Mouse (Mus musculus) heart, embryonic 10.5 days (tissue): ENCODE data around the gene Olfr56. TPM values are rescaled to one million over a fixed set of nuclear protein-coding genes. Genes with fewer than 3 reads are reported as not detected.
"Not testable (repeated sequence)": the region's sequence is repeated elsewhere in the genome, so short reads cannot be mapped to it uniquely, and the experiment has no call there.

Experiments used
- DNase-seq: peaks from one replicate; pipeline ENCODE4 v3.0.0-alpha.2; 2017; ENCODE audit warnings: low spot score
- H3K27ac ChIP-seq: fragments of 300-500 bp; sonication (generic); 2 replicates; pipeline ENCODE4 v1.5.1; 2016; ENCODE audit warnings: mild to moderate bottlenecking
- H3K27me3 ChIP-seq: fragments of 300-500 bp; sonication (generic); 2 replicates; pipeline ENCODE4 v1.6.1; 2016; ENCODE audit warnings: mild to moderate bottlenecking; ENCODE audit not compliant: poor library complexity, insufficient read depth, severe bottlenecking
- H3K36me3 ChIP-seq: fragments of 300-500 bp; sonication (generic); 2 replicates; pipeline ENCODE4 v1.6.1; 2016; ENCODE audit warnings: mild to moderate bottlenecking, moderate library complexity
- H3K4me1 ChIP-seq: fragments of 300-500 bp; sonication (generic); 2 replicates; pipeline ENCODE4 v1.6.1; 2016; ENCODE audit warnings: mild to moderate bottlenecking
- H3K4me3 ChIP-seq: fragments of 300-500 bp; sonication (generic); 2 replicates; pipeline ENCODE4 v1.5.1; 2016; ENCODE audit warnings: mild to moderate bottlenecking, moderate library complexity
- H3K9me3 ChIP-seq: fragments of 300-500 bp; sonication (generic); 2 replicates; pipeline ENCODE4 v1.6.1; 2016; ENCODE audit warnings: mild to moderate bottlenecking, moderate library complexity
- WGBS: fragments of 180-500 bp; shearing (Covaris S2); methylation state at CpG from one replicate; pipeline ENCODE4 v1.1.7; 2016; 5-methylcytosine and 5-hydroxymethylcytosine counted together
- polyA plus RNA-seq: library from polyadenylated mRNA; unstranded; fragments of >200 nt; fragmentation: Nextera tagmentation; extraction: Ambion mirVana; gene quantifications from 2 replicates; pipeline ENCODE4 v1.2.1, GENCODE M21; 2016

The Olfr56 gene
- polyA plus RNA-seq, result not detected in 2 replicates

DNA sequence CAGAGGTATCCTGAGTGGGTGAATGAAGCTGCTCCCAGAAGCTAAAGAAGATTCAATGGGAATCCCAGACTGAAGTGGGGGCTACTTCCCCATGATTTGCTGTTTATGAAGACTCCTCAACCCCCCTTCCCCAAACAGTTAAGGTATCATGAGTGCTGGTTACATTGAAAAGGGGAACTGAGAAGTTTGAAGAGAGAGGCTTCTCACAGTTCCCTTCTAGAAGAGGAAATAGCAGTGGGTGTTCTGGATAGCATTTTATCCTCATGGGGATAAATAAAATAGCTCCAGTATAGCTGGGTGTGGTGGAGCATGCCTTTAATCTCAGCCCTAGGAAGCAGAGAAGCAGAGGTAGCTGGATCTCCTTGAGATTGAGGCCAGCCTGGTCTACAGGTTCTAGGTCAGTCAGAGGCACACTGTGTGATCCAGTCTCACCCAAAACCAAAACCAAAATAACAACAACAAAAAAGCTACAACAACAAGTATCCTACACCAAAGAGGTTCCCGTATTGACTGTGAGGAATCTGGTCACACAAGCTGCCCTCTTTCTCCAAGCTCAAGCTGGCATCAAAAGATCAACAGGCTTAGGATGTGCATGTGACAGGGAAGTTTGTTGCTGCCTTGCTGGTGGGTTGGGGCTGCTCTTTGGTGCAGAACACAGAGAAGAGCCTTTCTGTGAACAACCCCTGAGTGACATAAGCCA, at the start of gene Olfr56:
Gene Olfr56 (plus strand): TSS at position 650 of the 700 bp plus-strand sequence.
- not testable (repeated sequence) for H3K36me3 ChIP-seq, H3K9me3 ChIP-seq, H3K4me1 ChIP-seq, DNase-seq, H3K27ac ChIP-seq, H3K27me3 ChIP-seq, H3K4me3 ChIP-seq
- no CpG with 5 or more reads among the region's 1 CpGs for WGBS

GRCm38 (mm10) chr11:48933422-48933821, 45.3 kb upstream of the Olfr56 start:
- not testable (repeated sequence) for H3K27ac ChIP-seq, H3K4me3 ChIP-seq, H3K36me3 ChIP-seq, H3K9me3 ChIP-seq, H3K4me1 ChIP-seq, H3K27me3 ChIP-seq, DNase-seq
- whole genome bisulfite sequencing, result 73% methylated on average over 1 of the region's 1 CpGs

DNA sequence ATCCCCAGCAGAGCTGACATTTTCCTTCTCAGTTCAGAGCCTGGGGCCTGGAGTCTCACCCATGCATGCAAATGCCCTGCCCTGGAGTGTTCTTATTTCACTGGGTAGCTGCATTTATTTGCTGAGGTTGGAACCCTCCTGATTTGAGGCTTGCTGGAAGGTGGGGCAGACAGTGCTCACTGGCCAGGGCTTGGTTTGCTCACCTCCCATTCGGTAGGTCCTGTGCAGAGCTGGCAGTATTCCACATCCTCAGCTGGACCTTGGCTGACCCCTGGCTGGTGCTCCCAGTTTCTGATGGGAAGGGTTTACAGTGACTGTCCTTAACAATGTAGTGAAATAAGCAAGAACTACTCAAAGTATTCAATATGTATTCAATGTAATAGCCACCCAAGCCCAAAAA, 44.8 kb upstream of the Olfr56 start:
- WGBS, result 46% methylated on average over 1 of the region's 1 CpGs
- not testable (repeated sequence) for H3K36me3 ChIP-seq, H3K27me3 ChIP-seq, H3K4me1 ChIP-seq, DNase-seq, H3K9me3 ChIP-seq, H3K27ac ChIP-seq, H3K4me3 ChIP-seq

DNA sequence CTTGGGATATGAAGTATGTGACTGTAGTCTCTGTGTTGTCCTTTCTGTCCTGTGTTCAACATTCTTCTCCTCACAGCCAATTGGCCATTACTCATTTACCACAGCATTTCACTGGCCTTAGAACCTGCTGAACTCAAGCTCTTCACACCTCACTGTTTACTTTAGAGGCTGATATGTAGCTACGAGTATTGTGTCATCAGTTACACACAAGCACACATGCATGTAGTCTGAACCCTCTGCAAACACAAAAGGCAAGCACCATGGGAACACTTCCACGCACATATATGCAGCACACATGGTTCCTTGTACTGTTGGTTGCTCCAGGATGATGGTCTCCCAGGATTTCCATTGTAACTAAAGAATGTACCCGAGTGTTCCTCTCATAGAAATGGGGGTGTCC, 43.4 kb upstream of the Olfr56 start:
- not testable (repeated sequence) for H3K36me3 ChIP-seq, H3K9me3 ChIP-seq, H3K27ac ChIP-seq, H3K27me3 ChIP-seq, H3K4me1 ChIP-seq, H3K4me3 ChIP-seq, DNase-seq
- 60% methylated on average over 1 of the region's 3 CpGs for WGBS

GRCm38 (mm10) chr11:48939286-48939685, 39.4 kb upstream of the Olfr56 start:
- DNase-seq, H3K4me1 ChIP-seq, H3K27ac ChIP-seq, H3K9me3 ChIP-seq, H3K27me3 ChIP-seq, H3K4me3 ChIP-seq, H3K36me3 ChIP-seq: not testable (repeated sequence)

DNA sequence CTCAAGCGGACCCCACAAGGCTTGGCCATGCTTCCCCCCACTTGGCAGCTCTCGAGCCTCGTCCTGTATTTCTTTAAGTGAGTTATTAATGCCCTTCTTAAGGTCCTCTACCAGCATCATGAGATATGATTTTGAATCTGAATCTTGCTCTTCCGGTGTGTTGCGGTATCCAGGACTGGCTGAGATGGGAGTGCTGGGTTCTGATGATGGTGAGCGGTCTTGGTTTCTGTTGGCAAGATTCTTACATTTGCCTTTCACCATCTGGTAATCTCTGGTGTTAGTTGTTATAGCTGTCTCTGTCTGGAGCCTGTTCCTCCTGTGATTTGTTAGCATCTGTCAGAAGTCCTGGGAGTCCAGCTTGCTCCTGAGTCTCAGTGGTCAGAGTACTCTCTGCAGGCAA, 32.6 kb upstream of the Olfr56 start, which contains the start of gene Psme2b:
Gene Psme2b (minus strand): TSS at position 101 of the 400 bp plus-strand sequence.
- H3K4me3 ChIP-seq, H3K9me3 ChIP-seq, H3K27me3 ChIP-seq, DNase-seq, H3K36me3 ChIP-seq, H3K27ac ChIP-seq, H3K4me1 ChIP-seq: not testable (repeated sequence)
- 89% methylated on average over 6 of the region's 6 CpGs for WGBS

DNA sequence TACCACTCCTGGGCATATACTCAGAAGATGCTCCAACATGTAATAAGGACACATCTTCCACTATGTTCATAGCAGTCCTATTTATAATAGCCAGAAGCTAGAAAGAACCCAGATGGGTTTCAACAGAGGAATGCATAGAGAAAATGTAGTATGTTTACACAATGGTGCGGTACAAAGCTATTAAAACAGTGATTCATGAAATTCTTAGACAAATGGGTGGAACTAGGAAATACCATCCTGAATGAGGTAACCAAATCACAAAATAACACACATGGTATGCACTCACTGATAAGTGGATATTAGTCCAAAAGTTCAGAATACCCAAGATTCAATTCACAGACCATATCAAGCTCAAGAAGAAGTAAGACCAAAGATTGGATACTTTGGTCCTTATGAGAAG, 4.0 kb upstream of the Olfr56 start:
- H3K27ac ChIP-seq, H3K9me3 ChIP-seq, DNase-seq, H3K4me3 ChIP-seq, H3K4me1 ChIP-seq, H3K36me3 ChIP-seq, H3K27me3 ChIP-seq: not testable (repeated sequence)
- WGBS, result no CpG with 5 or more reads among the region's 1 CpGs

DNA sequence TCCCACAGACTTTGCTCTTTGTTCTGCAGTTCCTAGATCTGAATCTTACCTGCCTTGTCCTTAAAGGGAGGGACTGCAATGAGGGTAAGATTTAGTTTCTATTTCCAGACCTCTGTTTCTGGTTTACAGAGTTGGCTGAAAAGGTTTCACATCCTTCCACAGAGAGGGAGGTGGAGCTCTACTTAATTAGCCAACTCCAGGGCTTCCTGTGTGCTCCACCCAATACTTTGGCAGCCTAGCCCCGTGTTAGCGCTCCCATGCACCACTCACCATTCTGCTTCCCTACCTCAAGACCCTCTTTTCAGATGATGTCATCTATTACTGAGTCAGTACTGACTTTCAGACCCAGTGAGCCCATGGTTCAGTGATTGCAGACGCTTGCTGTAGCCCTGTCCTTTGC, 562 bp downstream of the Olfr56 start, which contains the start of gene 9930111J21Rik1:
Gene 9930111J21Rik1 (minus strand): TSS at position 148 of the 400 bp plus-strand sequence.
- WGBS, result no CpG with 5 or more reads among the region's 3 CpGs
- H3K9me3 ChIP-seq, H3K27me3 ChIP-seq, H3K4me1 ChIP-seq, H3K27ac ChIP-seq, H3K4me3 ChIP-seq, DNase-seq, H3K36me3 ChIP-seq: not testable (repeated sequence)

DNA sequence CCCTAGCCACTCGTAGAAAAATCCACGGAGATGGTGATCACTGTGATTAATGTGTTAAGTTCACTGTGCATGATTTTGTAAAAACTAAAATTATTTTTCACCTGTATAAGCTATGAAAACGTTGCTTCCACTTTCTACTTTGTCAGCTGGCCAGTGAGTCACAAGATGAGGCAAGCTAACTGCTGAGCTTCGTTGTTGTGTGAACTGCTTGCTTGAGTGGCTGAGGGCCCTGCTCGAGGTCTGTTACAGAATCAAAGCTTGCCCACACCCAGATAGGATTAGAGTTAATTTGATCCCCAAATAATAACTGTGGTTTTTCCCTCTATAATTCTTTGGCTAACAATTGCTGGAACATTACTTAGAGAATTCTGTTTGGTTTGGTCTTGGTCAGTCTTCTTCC, 1.4 kb downstream of the Olfr56 start:
- H3K36me3 ChIP-seq, H3K4me3 ChIP-seq, H3K27ac ChIP-seq, DNase-seq, H3K27me3 ChIP-seq, H3K4me1 ChIP-seq, H3K9me3 ChIP-seq: not testable (repeated sequence)
- no CpG with 5 or more reads among the region's 5 CpGs for WGBS

GRCm38 (mm10) chr11:48982848-48983247, 4.2 kb downstream of the Olfr56 start:
- not testable (repeated sequence) for H3K9me3 ChIP-seq, H3K36me3 ChIP-seq, H3K27me3 ChIP-seq, H3K4me3 ChIP-seq, H3K4me1 ChIP-seq, DNase-seq, H3K27ac ChIP-seq
- WGBS, result no CpG with 5 or more reads among the region's 3 CpGs

- H3K4me3 ChIP-seq, H3K27me3 ChIP-seq, H3K9me3 ChIP-seq, H3K4me1 ChIP-seq, H3K36me3 ChIP-seq, H3K27ac ChIP-seq: not testable (repeated sequence)
- peak; percentile 17 for DNase-seq
- 63% methylated on average over 2 of the region's 3 CpGs for WGBS
These were observed 9.5 kb downstream of the Olfr56 start for GRCm38 (mm10) chr11:48988219-48988618.

DNA sequence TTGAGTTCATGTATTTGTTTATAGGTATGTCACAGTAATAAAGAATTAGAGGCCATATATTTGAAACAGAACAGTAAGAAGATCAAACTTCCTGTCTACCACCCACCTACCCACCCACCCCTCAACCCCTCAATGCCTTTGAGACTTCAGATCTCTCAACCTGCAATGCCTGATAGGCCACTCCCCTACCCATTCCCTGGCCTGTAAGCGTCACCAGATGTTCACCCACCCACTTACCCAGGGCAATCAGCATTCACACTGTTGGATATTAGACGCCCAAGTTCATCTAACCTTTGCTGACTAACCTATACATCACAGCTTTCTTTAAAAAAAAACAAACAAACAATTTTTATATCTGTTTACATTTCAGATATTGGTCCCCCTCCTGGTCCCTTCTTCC, 11.3 kb downstream of the Olfr56 start:
- not testable (repeated sequence) for H3K27me3 ChIP-seq, H3K27ac ChIP-seq, H3K9me3 ChIP-seq, DNase-seq, H3K4me3 ChIP-seq, H3K36me3 ChIP-seq
- H3K4me1 ChIP-seq, result peaks cover 10% of the 10 kb centered on the region
- WGBS, result 72% methylated on average over 2 of the region's 2 CpGs

DNA sequence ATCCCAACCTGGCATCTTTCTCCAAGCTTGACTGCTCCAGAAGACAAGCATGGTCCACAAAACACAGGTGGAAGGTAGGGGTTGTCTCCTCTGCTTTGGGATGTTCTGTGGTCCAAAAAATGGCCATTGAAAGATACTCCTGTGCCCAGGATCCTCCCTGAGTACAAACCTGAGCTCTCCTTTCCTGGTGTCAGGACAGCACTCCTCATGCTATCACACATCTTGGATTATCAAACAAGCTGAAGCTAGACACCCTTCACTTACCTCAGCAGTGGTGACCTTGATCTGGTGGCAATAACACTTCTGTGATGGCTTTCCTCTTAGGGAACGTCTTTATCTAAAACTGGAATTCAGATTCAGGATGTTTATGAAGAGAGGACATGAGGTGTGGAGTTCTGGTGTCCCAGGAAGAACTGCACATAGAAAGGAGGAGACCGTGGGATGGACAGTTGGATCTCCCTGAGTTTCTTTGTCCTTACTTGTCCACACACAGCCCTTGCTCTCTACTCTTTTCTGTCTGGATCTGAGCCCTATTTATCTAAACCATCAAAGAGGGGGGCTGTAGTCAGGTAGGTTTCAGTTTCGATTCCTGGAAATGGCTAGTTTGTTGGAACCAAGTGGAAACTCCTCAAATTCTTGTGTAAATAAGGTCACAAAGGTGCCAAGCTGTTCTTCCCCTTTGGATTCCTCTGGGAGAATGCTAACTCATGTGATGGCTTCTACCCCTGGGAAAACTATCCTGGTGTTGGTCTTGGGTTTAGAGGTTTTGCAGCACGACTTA, 13.2 kb downstream of the Olfr56 start, which contains the start of gene Gm12185:
Gene Gm12185 (minus strand): TSS at position 487 of the 781 bp plus-strand sequence.
- H3K36me3 ChIP-seq, DNase-seq, H3K27me3 ChIP-seq, H3K9me3 ChIP-seq, H3K4me3 ChIP-seq, H3K27ac ChIP-seq: not testable (repeated sequence)
- H3K4me1 ChIP-seq, result peaks cover 10% of the 10 kb centered on the region
- 53% methylated on average over 4 of the region's 4 CpGs for WGBS
